Mouse (Mus musculus): ENCODE data around the gene Polg. TPM values are rescaled to one million over a fixed set of nuclear protein-coding genes. Genes with fewer than 3 reads are reported as not detected.
A peak's percentile ranks its signal among the peaks of the same experiment; 100 is the strongest.

Polg gene
- polyA plus RNA-seq, 1 experiment from 2014 or later: 32.1 TPM

DNA sequence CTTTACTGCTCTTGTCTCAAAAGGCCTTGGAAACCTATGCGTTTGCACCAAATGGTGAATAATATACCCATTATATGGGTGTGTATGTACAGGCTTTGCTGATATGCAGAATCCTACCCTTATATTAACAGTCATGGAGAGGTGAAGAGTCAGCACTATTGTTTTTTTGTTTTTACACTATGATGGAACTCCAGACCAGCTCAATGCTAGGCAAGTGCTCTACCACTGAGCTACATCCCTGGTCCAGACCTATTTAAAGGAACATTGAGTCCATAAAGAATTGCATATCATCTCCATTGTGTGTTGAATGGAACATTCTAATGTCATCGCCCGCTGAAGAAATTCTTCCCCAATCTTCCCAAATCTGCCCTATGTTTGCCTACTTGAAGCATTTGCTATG lies 44.5 kb upstream of the Polg start:
- Histone ChIP-seq H3K4me1 (ENCODE audit: control insufficient read depth, insufficient read depth, low read length) (no peaks in the 10 kb centered on the region; the same call in 1 of the 2 replicates), H3K9ac (ENCODE audit: low read length) (no peak overlapping the region), H3K9me3 (ENCODE audit: control insufficient read depth, low read length) (no peaks in the 10 kb centered on the region), H3K27me3 (ENCODE audit: control insufficient read depth, insufficient read depth, low read length) (peaks cover 97% of the 10 kb centered on the region), H3K4me3 (ENCODE audit: low read depth, low read length) (no peak overlapping the region), H3K27ac (replicated peaks; ENCODE audit: low read depth, low read length) (no peak overlapping the region), H3K36me3 (ENCODE audit: control insufficient read depth, insufficient read depth, low read length) (no peaks in the 10 kb centered on the region), H3K4me2 (ENCODE audit: low read depth, severe bottlenecking) (no peak overlapping the region)
- DNase-seq (ENCODE audit: low spot score) (no peak), ATAC-seq (ENCODE audit: insufficient number of reproducible peaks, low FRiP score, low TSS enrichment, low read depth) (no peak)
- WGBS: 12% methylated on average over 3 of the region's 3 CpGs

DNA sequence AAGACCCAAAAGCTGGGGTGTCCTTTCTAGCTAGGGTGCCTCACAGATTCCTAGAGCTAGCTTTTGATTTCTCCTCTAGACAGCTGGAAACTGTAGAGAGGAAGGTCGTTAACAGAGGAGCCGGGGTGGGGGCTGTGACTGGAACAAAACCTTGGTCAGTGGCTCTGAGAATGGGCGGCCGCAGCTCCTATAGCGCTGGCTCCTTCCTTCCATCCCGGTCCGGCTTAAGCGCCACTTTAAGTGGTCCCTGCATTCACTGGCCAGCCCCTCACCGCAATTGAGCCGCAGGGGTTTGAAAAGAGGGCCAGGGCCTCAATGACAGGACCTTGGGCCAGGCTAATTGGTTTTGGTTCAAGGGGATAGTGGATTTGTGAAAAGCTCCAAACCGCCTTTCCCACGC lies 43.5 kb upstream of the Polg start:
- peaks cover 2% of the 10 kb centered on the region; the same call in 1 of the 2 replicates for H3K4me1 ChIP-seq (ENCODE audit: control insufficient read depth, insufficient read depth, low read length)
- no peak overlapping the region for H3K4me3 ChIP-seq (ENCODE audit: low read depth, low read length)
- no peak for ATAC-seq (ENCODE audit: insufficient number of reproducible peaks, low FRiP score, low TSS enrichment, low read depth)
- no peaks in the 10 kb centered on the region for H3K36me3 ChIP-seq (ENCODE audit: control insufficient read depth, insufficient read depth, low read length)
- 1% methylated on average over 12 of the region's 12 CpGs for WGBS
- no peaks in the 10 kb centered on the region for H3K9me3 ChIP-seq (ENCODE audit: control insufficient read depth, low read length)
- H3K9ac ChIP-seq (ENCODE audit: low read length): no peak overlapping the region
- no peak for DNase-seq (ENCODE audit: low spot score)
- peaks cover 97% of the 10 kb centered on the region for H3K27me3 ChIP-seq (ENCODE audit: control insufficient read depth, insufficient read depth, low read length)
- no peak overlapping the region for H3K27ac ChIP-seq (replicated peaks; ENCODE audit: low read depth, low read length)
- no peak overlapping the region for H3K4me2 ChIP-seq (ENCODE audit: low read depth, severe bottlenecking)

- H3K9ac ChIP-seq (ENCODE audit: low read length): no peak overlapping the region
- no peak for DNase-seq (ENCODE audit: low spot score)
- no peak overlapping the region for H3K27ac ChIP-seq (replicated peaks; ENCODE audit: low read depth, low read length)
- H3K4me2 ChIP-seq (ENCODE audit: low read depth, severe bottlenecking): no peak overlapping the region
- no peak for ATAC-seq (ENCODE audit: insufficient number of reproducible peaks, low FRiP score, low TSS enrichment, low read depth)
- WGBS: 3% methylated on average over 6 of the region's 6 CpGs
- no peak overlapping the region for H3K4me3 ChIP-seq (ENCODE audit: low read depth, low read length)
- peaks cover 6% of the 10 kb centered on the region; the same call in 1 of the 2 replicates for H3K4me1 ChIP-seq (ENCODE audit: control insufficient read depth, insufficient read depth, low read length)
- peaks cover 97% of the 10 kb centered on the region for H3K27me3 ChIP-seq (ENCODE audit: control insufficient read depth, insufficient read depth, low read length)
- H3K36me3 ChIP-seq (ENCODE audit: control insufficient read depth, insufficient read depth, low read length): no peaks in the 10 kb centered on the region
- H3K9me3 ChIP-seq (ENCODE audit: control insufficient read depth, low read length): no peaks in the 10 kb centered on the region
These were observed 43.1 kb upstream of the Polg start for GRCm38 (mm10) chr7:79509235-79509607.

DNA sequence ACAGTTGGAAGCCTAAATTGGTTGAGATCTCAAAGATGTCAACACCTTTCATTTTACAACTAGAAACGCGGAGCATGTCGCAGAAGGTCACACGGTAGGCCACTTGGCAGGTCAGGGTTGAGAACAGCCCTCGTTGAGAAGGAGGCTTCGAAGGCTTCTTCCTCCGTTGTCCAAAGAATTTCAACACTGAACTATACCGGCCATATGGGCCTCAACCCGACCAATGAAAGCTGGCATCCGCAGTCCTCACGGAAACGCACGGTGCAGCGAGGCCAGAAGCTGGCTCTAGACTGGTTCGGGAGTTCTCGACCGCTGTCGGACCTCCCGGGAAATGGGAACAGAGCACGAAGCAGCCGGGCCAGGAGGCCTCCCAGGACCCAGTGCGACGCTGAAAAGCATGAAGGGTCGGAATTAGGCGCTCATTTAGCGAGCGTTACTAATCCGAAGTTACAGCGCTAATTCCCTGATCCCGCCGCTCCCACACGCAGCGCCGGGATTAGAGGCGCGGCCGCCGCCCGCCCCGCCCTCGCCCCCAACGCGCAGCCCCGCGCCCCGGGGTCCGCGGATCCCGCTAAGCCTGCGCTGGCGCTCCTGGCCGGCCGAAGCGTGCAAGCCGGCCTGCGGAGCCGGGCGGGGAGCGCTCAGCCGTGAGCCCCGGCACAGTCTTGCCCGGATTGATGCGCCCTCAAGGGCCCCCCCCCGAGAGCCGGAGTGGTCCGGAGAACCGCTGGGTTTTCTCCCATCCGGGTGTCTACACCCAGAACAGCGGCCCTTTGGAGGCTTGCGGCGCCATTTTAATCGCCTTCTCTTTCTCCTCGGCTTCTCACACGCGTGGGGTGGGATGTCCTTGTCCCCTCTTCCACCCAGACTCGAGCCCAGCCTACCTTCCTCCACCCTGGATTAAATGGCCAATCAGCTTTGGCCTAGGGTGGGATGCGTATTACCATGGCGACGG lies 42.4 kb upstream of the Polg start:
- Histone ChIP-seq H3K9me3 (ENCODE audit: control insufficient read depth, low read length) (no peaks in the 10 kb centered on the region), H3K4me1 (ENCODE audit: control insufficient read depth, insufficient read depth, low read length) (peaks cover 6% of the 10 kb centered on the region; the same call in 1 of the 2 replicates), H3K4me2 (ENCODE audit: low read depth, severe bottlenecking) (peak overlapping the region; percentile 22), H3K36me3 (ENCODE audit: control insufficient read depth, insufficient read depth, low read length) (no peaks in the 10 kb centered on the region), H3K27ac (replicated peaks; ENCODE audit: low read depth, low read length) (no peak overlapping the region), H3K4me3 (ENCODE audit: low read depth, low read length) (0 out of 2 replicates have a peak overlapping the region, but pooled peaks have one; percentile 3), H3K27me3 (ENCODE audit: control insufficient read depth, insufficient read depth, low read length) (peaks cover 97% of the 10 kb centered on the region), H3K9ac (ENCODE audit: low read length) (no peak overlapping the region)
- WGBS: under 1% methylated on average over 70 of the region's 79 CpGs
- DNase-seq (ENCODE audit: low spot score) (no peak), ATAC-seq (ENCODE audit: insufficient number of reproducible peaks, low FRiP score, low TSS enrichment, low read depth) (no peak)

- ATAC-seq (ENCODE audit: insufficient number of reproducible peaks, low FRiP score, low TSS enrichment, low read depth) (no peak), DNase-seq (ENCODE audit: low spot score) (no peak)
- Histone ChIP-seq H3K36me3 (ENCODE audit: control insufficient read depth, insufficient read depth, low read length) (no peaks in the 10 kb centered on the region), H3K9ac (ENCODE audit: low read length) (no peak overlapping the region), H3K27me3 (ENCODE audit: control insufficient read depth, insufficient read depth, low read length) (peaks cover 100% of the 10 kb centered on the region), H3K9me3 (ENCODE audit: control insufficient read depth, low read length) (no peaks in the 10 kb centered on the region), H3K27ac (replicated peaks; ENCODE audit: low read depth, low read length) (no peak overlapping the region), H3K4me3 (ENCODE audit: low read depth, low read length) (no peak overlapping the region), H3K4me2 (ENCODE audit: low read depth, severe bottlenecking) (no peak overlapping the region), H3K4me1 (ENCODE audit: control insufficient read depth, insufficient read depth, low read length) (peaks cover 6% of the 10 kb centered on the region; the same call in 1 of the 2 replicates)
- 10% methylated on average over 1 of the region's 1 CpGs for whole genome bisulfite sequencing
These were observed 41.6 kb upstream of the Polg start for GRCm38 (mm10) chr7:79507756-79508155.

DNA sequence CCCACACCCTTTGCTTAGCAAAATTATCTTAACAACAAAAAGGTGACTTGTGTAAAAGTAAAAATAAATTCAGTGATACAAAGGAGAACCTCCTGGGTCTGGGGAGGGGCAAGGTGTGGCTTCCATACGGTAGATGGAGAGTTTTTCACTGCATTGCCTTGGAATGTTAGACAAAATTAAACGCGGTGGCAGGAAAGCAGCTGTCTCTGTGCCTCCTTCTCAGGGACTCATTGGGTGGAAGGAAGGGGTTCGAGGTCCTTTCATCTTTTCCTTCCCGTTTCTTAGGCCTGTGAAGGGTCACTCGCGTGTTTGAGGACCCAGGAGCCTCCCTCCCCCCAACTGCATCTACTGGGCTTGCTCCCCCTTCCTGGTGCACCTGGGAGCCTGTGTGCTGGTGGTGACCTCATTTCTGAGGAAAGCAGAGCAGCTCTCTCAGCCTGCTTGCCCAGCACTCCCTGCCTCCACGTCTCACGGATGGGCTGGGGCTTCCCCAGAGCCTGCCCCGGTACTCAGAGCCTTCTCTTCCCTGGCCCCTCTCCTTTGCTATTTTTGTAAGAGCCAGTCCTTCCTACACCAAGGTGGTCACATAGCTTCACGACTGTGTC lies 41.0 kb upstream of the Polg start:
- Histone ChIP-seq H3K4me1 (ENCODE audit: control insufficient read depth, insufficient read depth, low read length) (peaks cover 6% of the 10 kb centered on the region; the same call in 1 of the 2 replicates), H3K4me3 (ENCODE audit: low read depth, low read length) (no peak overlapping the region), H3K9ac (ENCODE audit: low read length) (no peak overlapping the region), H3K27me3 (ENCODE audit: control insufficient read depth, insufficient read depth, low read length) (peaks cover 100% of the 10 kb centered on the region), H3K9me3 (ENCODE audit: control insufficient read depth, low read length) (no peaks in the 10 kb centered on the region), H3K27ac (replicated peaks; ENCODE audit: low read depth, low read length) (no peak overlapping the region), H3K36me3 (ENCODE audit: control insufficient read depth, insufficient read depth, low read length) (no peaks in the 10 kb centered on the region), H3K4me2 (ENCODE audit: low read depth, severe bottlenecking) (no peak overlapping the region)
- no peak for ATAC-seq (ENCODE audit: insufficient number of reproducible peaks, low FRiP score, low TSS enrichment, low read depth)
- DNase-seq (ENCODE audit: low spot score): no peak
- WGBS: under 1% methylated on average over 11 of the region's 11 CpGs

GRCm38 (mm10) chr7:79506531-79507090 lies 40.4 kb upstream of the Polg start:
- H3K9ac ChIP-seq (ENCODE audit: low read length): no peak overlapping the region
- H3K27me3 ChIP-seq (ENCODE audit: control insufficient read depth, insufficient read depth, low read length): peaks cover 100% of the 10 kb centered on the region
- DNase-seq (ENCODE audit: low spot score) (no peak), ATAC-seq (ENCODE audit: insufficient number of reproducible peaks, low FRiP score, low TSS enrichment, low read depth) (no peak)
- WGBS: 2% methylated on average over 6 of the region's 6 CpGs
- H3K4me2 ChIP-seq (ENCODE audit: low read depth, severe bottlenecking): no peak overlapping the region
- H3K4me1 ChIP-seq (ENCODE audit: control insufficient read depth, insufficient read depth, low read length): peaks cover 6% of the 10 kb centered on the region; the same call in 1 of the 2 replicates
- H3K9me3 ChIP-seq (ENCODE audit: control insufficient read depth, low read length): no peaks in the 10 kb centered on the region
- H3K27ac ChIP-seq (replicated peaks; ENCODE audit: low read depth, low read length): no peak overlapping the region
- 0 out of 2 replicates have a peak overlapping the region, but pooled peaks have one; percentile 5 for H3K4me3 ChIP-seq (ENCODE audit: low read depth, low read length)
- no peaks in the 10 kb centered on the region for H3K36me3 ChIP-seq (ENCODE audit: control insufficient read depth, insufficient read depth, low read length)

DNA sequence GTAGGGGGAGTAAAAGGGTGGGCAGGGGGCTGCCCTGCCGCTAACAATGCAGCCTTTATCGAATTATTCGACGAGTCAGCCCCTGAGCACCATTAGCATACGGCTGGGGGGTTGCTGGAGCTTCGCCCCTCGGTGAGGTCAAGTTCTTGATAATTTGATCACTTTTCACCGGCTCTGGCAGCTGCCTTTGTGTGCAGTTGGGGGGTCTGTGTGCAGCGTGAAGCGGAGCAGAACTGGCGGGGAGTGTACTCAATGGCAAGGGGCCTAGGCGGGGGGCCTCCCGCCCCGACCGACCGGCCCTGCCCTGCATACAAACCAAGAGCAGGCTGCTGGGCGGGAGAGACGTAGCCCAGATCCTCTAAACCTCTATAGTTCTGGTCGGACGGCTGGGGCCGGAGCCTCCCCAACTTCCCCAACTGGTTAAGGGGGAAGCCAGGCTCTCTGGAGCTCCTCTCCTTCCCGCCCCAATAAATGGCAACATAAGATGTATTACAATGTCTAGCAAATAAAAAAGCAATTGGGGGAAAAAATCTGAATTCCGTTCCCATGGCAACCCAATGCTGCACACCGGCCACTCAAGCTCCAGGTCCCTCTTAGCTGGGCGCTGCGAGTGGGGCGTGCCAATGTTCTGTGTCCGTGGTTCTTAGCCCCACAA lies 39.8 kb upstream of the Polg start:
- peaks cover 6% of the 10 kb centered on the region; the same call in 1 of the 2 replicates for H3K4me1 ChIP-seq (ENCODE audit: control insufficient read depth, insufficient read depth, low read length)
- no peaks in the 10 kb centered on the region for H3K9me3 ChIP-seq (ENCODE audit: control insufficient read depth, low read length)
- H3K4me2 ChIP-seq (ENCODE audit: low read depth, severe bottlenecking): no peak overlapping the region
- no peak for DNase-seq (ENCODE audit: low spot score)
- 0 out of 2 replicates have a peak overlapping the region, but pooled peaks have one; percentile 5 for H3K4me3 ChIP-seq (ENCODE audit: low read depth, low read length)
- ATAC-seq (ENCODE audit: insufficient number of reproducible peaks, low FRiP score, low TSS enrichment, low read depth): no peak
- no peak overlapping the region for H3K27ac ChIP-seq (replicated peaks; ENCODE audit: low read depth, low read length)
- peaks cover 100% of the 10 kb centered on the region for H3K27me3 ChIP-seq (ENCODE audit: control insufficient read depth, insufficient read depth, low read length)
- H3K36me3 ChIP-seq (ENCODE audit: control insufficient read depth, insufficient read depth, low read length): no peaks in the 10 kb centered on the region
- H3K9ac ChIP-seq (ENCODE audit: low read length): no peak overlapping the region
- under 1% methylated on average over 28 of the region's 28 CpGs for WGBS

All from limb, embryonic 11.5 days (tissue).